Mouse (Mus musculus): ENCODE measurements around the gene Six2.

- TF ChIP-seq CTCF (IDR thresholded peaks at IDR 0.05; ENCODE audit: low read depth) (no peak), EP300 (IDR thresholded peaks at IDR 0.05; ENCODE audit: low read depth) (no peak)
Measured at GRCm38 (mm10) chr17:85690969-85691335, 2.9 kb upstream of the Six2 start.

Measured in heart, postnatal 0 days (tissue).